In genomic region chr5:113870393-113871040, GRCm38 (mm10) we compare ENCODE assay signal across 9 mouse cellular contexts. TPM values are rescaled to one million over a fixed set of nuclear protein-coding genes. Genes with fewer than 3 reads are reported as not detected.
DNase-seq lines count a peak whose midpoint lies in the region; ATAC-seq and TF ChIP-seq lines count a peak whose summit lies in the region.
"Had no signal": no experiment of that assay in that cellular context is flagged by ENCODE, and none has a peak within 500 bp of the region (broad histone marks: within the 10 kb centered on the region; RNA-seq: fewer than 3 reads in every experiment).

No protein-coding gene starts in this region.

- TF ChIP-seq EP300 in liver, postnatal 0 days (IDR thresholded peaks at IDR 0.05; ENCODE audit: low read depth), result no peak

- WGBS in embryonic facial prominence, embryonic 10.5 days, result 39% methylated on average over 21 of the region's 21 CpGs
- WGBS in hindbrain, embryonic 15.5 days, result 27% methylated on average over 21 of the region's 21 CpGs
- WGBS in liver, postnatal 0 days (ENCODE audit: insufficient replicate concordance), result 44% methylated on average over 21 of the region's 21 CpGs

- no peak for TF ChIP-seq CTCF in liver, postnatal 0 days (IDR thresholded peaks at IDR 0.05; ENCODE audit: low read depth)

- no peak overlapping the region for H3K9ac ChIP-seq in hindbrain, embryonic 15.5 days
- H3K9ac ChIP-seq in liver, postnatal 0 days (replicated peaks), result no peak overlapping the region

- H3K4me3 ChIP-seq in embryonic facial prominence, embryonic 10.5 days, result no peak overlapping the region
- H3K4me3 ChIP-seq in hindbrain, embryonic 15.5 days, result no peak overlapping the region
- no peak overlapping the region for H3K4me3 ChIP-seq in liver, postnatal 0 days (ENCODE audit: low read depth, low read length)

- ATAC-seq in hindbrain, embryonic 15.5 days (ENCODE audit: low FRiP score, low read depth), result no peak
- no peak for ATAC-seq in liver, postnatal 0 days

- H3K4me1 ChIP-seq in embryonic facial prominence, embryonic 10.5 days, result peaks cover 72% of the 10 kb centered on the region
- peaks cover 72% of the 10 kb centered on the region for H3K4me1 ChIP-seq in hindbrain, embryonic 15.5 days (replicated peaks)
- H3K4me1 ChIP-seq in liver, postnatal 0 days (ENCODE audit: insufficient read depth), result peaks cover 40% of the 10 kb centered on the region

- no peak overlapping the region for H3K4me2 ChIP-seq in hindbrain, embryonic 15.5 days
- no peak overlapping the region for H3K4me2 ChIP-seq in liver, postnatal 0 days (ENCODE audit: low read depth, low read length)

- H3K9me3 ChIP-seq in embryonic facial prominence, embryonic 10.5 days, result no peaks in the 10 kb centered on the region
- H3K9me3 ChIP-seq in hindbrain, embryonic 15.5 days, result no peaks in the 10 kb centered on the region
- H3K9me3 ChIP-seq in liver, postnatal 0 days (ENCODE audit: low read length), result no peaks in the 10 kb centered on the region

- H3K36me3 ChIP-seq in embryonic facial prominence, embryonic 10.5 days (replicated peaks), result peaks cover 12% of the 10 kb centered on the region
- no peaks in the 10 kb centered on the region for H3K36me3 ChIP-seq in hindbrain, embryonic 15.5 days
- H3K36me3 ChIP-seq in liver, postnatal 0 days (replicated peaks; ENCODE audit: insufficient read depth, low read length), result peaks cover 5% of the 10 kb centered on the region; the same call in 1 of the 2 replicates

- no peaks in the 10 kb centered on the region for H3K27me3 ChIP-seq in embryonic facial prominence, embryonic 10.5 days (replicated peaks; ENCODE audit: low read depth, poor library complexity, severe bottlenecking)
- H3K27me3 ChIP-seq in hindbrain, embryonic 15.5 days, result no peaks in the 10 kb centered on the region
- H3K27me3 ChIP-seq in liver, postnatal 0 days (ENCODE audit: insufficient read depth, low read length), result no peaks in the 10 kb centered on the region

- peak overlapping the region; percentile 86 for H3K27ac ChIP-seq in embryonic facial prominence, embryonic 10.5 days (replicated peaks)
- peak overlapping the region; percentile 96 for H3K27ac ChIP-seq in hindbrain, embryonic 15.5 days (replicated peaks)
- peak overlapping the region; percentile 58 for H3K27ac ChIP-seq in liver, postnatal 0 days (ENCODE audit: low read depth)

- peak; percentile 38 to 43 for DNase-seq in cerebellum, postnatal 14 days
- no peak for DNase-seq in cerebellum, adult 8-10 months
- DNase-seq in embryonic facial prominence, embryonic 10.5 days (ENCODE audit: low spot score), result peak; percentile 25
- DNase-seq in liver, postnatal 0 days, result no peak
- DNase-seq in right cerebral cortex, postnatal 4 days, result no peak
- DNase-seq in thymus, postnatal 0 days (ENCODE audit: low spot score), result no peak
- DNase-seq in frontal cortex, postnatal 36 days (ENCODE audit: low spot score in 2 of 2), result no peak
- DNase-seq: cerebellum, postnatal 25 days had no signal

RNA-seq across cellular contexts. Expression of gene Coro1c, which starts 38.0 kb away (rescaled TPM):
- polyA plus RNA-seq in embryonic facial prominence, embryonic 10.5 days (2016; fragmentation: Nextera tagmentation; extraction: Ambion mirVana), result 178 and 198 TPM in 2 replicates
- polyA plus RNA-seq in hindbrain, embryonic 15.5 days (2015; fragmentation: Nextera tagmentation; extraction: Ambion mirVana), result 175 and 182 TPM in 2 replicates
- 23.6 and 27.6 TPM in 2 replicates for polyA plus RNA-seq in liver, postnatal 0 days (2015; fragmentation: Nextera tagmentation; extraction: Ambion mirVana)
- polyA plus RNA-seq in thymus, postnatal 0 days (2015; fragmentation: Nextera tagmentation; extraction: Ambion mirVana), result 71.3 and 75.3 TPM in 2 replicates

RNA-seq across cellular contexts. Expression of gene Selplg, which starts 38.1 kb away (rescaled TPM):
- 0.58 and 0.83 TPM in 2 replicates for polyA plus RNA-seq in embryonic facial prominence, embryonic 10.5 days (2016; fragmentation: Nextera tagmentation; extraction: Ambion mirVana)
- 2.1 and 3.0 TPM in 2 replicates for polyA plus RNA-seq in hindbrain, embryonic 15.5 days (2015; fragmentation: Nextera tagmentation; extraction: Ambion mirVana)
- polyA plus RNA-seq in liver, postnatal 0 days (2015; fragmentation: Nextera tagmentation; extraction: Ambion mirVana), result 18.9 and 21.5 TPM in 2 replicates
- polyA plus RNA-seq in thymus, postnatal 0 days (2015; fragmentation: Nextera tagmentation; extraction: Ambion mirVana), result 205 and 252 TPM in 2 replicates

Comparison
In these comparisons a context has a peak if more than half of its experiments do, and no peak if none do; other contexts are left out.
1. DNase-seq: peak in cerebellum, postnatal 14 days (2 of 2) and embryonic facial prominence, embryonic 10.5 days (single experiment); none in cerebellum, adult 8-10 months (single experiment), liver, postnatal 0 days (single experiment), right cerebral cortex, postnatal 4 days (single experiment), thymus, postnatal 0 days (single experiment) and frontal cortex, postnatal 36 days (0 of 2).
2. Peak in every context shown above with its lines, with median percentiles within 50 percentile points of each other: H3K27ac ChIP-seq.